Mouse (Mus musculus) liver, adult 2 months (tissue): ENCODE measurements at regions not wholly inside any gene's neighbourhood (a gene's known extent, or its start where the extent isn't known, plus 50 kb on each side); places are given as distances from the start of the nearest gene placed in this dataset.
"Not testable (repeated sequence)": the region's sequence is repeated elsewhere in the genome, so short reads cannot be mapped to it uniquely, and the experiment has no call there.

Experiments used
- DNase-seq: peaks from one replicate; pipeline ENCODE4 v3.0.0-alpha.2; 2011; ENCODE audit warnings: low read depth, low spot score; ENCODE audit errors: extremely low read depth
- H3K27ac ChIP-seq: fragments of 200-500 bp; replicated peaks from 2 replicates; pipeline ENCODE4 v1.5.1; 2012; ENCODE audit warnings: low read depth, mild to moderate bottlenecking, control low read depth, inconsistent platforms, low read length; ENCODE audit not compliant: insufficient read depth
- H3K27me3 ChIP-seq: fragments of 200-500 bp; 2 replicates; pipeline ENCODE4 v1.6.1; 2012; ENCODE audit warnings: mild to moderate bottlenecking, moderate library complexity, low read length, inconsistent platforms; ENCODE audit not compliant: control insufficient read depth, insufficient read depth
- H3K36me3 ChIP-seq: fragments of 200-500 bp; 2 replicates; pipeline ENCODE4 v1.6.1; 2012; ENCODE audit warnings: low read length, inconsistent platforms; ENCODE audit not compliant: control insufficient read depth, insufficient read depth
- H3K4me1 ChIP-seq: fragments of 200-500 bp; 2 replicates; pipeline ENCODE4 v1.6.1; 2011; ENCODE audit warnings: low read length; ENCODE audit not compliant: control insufficient read depth, insufficient read depth
- H3K4me3 ChIP-seq: fragments of 200-500 bp; 2 replicates; pipeline ENCODE4 v1.5.1; 2011; ENCODE audit warnings: low read depth, mild to moderate bottlenecking, control low read depth, low read length, moderate library complexity; ENCODE audit not compliant: insufficient read depth
- H3K79me2 ChIP-seq: fragments of 200-500 bp; 2 replicates; pipeline ENCODE4 v1.6.1; 2012; ENCODE audit warnings: inconsistent platforms, mild to moderate bottlenecking, low read length, moderate library complexity; ENCODE audit not compliant: control insufficient read depth, insufficient read depth
- H3K9ac ChIP-seq: fragments of 200-500 bp; 2 replicates; pipeline ENCODE4 v1.6.1; 2012; ENCODE audit warnings: low read depth, mild to moderate bottlenecking, control low read depth, inconsistent platforms, low read length
- CTCF ChIP-seq: fragments of 200-500 bp; IDR thresholded peaks from 2 replicates; pipeline ENCODE4 v1.5.1; 2011; ENCODE audit warnings: low read depth, low read length, control low read depth
- WGBS: fragments of 180-500 bp; shearing (Covaris S2); methylation state at CpG from one replicate; pipeline ENCODE4 v1.1.7; 2018; 5-methylcytosine and 5-hydroxymethylcytosine counted together

DNA sequence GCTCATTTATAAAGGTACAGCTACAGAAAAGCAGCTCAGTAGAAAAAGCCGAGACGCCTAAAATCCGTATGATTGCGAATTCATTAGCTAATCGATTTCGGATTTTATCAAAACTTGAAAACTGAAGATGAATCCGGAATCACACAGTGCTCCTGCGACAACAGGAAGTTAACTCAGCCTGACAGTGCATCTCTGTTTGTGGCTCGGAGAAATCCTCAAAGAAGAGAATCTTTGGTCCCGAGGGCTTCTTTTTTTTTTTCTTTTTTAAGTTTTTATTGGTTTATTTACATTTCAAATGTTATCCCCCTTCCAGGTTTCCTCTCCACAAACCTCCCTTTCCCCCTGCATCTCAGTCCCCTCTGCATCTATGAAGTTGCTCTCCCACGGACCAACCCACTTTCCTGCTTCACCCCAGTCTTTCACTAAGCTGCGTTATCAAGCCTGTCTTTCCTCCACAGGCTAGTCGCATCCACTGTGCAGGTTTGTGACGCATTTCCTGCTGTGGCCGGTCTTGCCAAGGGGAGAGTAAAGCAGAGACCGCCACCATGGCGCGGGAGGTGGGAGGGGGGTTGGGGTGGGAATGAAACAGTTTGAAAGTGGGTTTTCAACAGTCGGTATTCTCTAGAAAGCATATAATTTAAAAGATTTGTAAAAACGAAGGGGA lies 593.4 kb upstream of the Snrpn start:
- H3K27me3 ChIP-seq, DNase-seq, H3K4me3 ChIP-seq, H3K36me3 ChIP-seq, H3K9ac ChIP-seq, H3K4me1 ChIP-seq, H3K79me2 ChIP-seq, H3K27ac ChIP-seq: not testable (repeated sequence)
- 39% methylated on average over 20 of the region's 20 CpGs for WGBS

DNA sequence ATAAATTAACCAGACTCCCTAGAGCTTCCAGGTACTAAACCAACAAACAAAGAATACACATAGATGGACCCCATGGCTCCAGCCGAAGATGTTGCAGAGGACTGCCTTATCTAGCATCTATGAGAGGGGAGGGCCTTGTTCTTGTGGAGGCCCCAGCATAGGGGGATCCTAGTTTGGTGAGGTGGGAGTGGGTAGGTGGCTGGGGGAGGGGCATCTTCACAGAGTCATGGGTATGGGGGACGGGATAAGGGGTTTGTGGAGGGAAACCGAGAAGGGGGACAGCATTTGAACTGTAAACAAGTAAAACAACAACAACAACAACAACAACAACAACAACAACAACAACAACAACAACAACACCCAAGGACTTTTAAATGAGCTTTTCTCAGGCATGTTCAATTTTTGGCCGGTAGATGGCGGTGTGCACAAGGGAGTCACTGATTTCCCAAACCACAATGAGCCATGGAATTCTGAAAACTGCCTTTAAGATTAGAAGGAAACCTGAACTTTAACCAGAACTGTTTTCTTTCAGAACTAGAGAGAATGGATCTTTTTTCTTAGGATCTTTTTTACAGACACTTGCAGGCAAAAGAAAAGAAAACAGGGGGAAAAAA lies 588.2 kb upstream of the Snrpn start:
- WGBS: 8% methylated on average over 5 of the region's 5 CpGs
- DNase-seq: peak; percentile 23
- H3K36me3 ChIP-seq: not testable (repeated sequence)

More for the DNA sequence above, 588.2 kb upstream of the Snrpn start:
- not testable (repeated sequence) for H3K9ac ChIP-seq, H3K27me3 ChIP-seq, H3K4me3 ChIP-seq, H3K4me1 ChIP-seq, H3K27ac ChIP-seq, H3K79me2 ChIP-seq
- peak; percentile 46 for TF ChIP-seq CTCF
